Mouse (Mus musculus): ENCODE measurements around the gene Zfp970. TPM values are rescaled to one million over a fixed set of nuclear protein-coding genes. Genes with fewer than 3 reads are reported as not detected.
"Not testable (repeated sequence)": the region's sequence is repeated elsewhere in the genome, so short reads cannot be mapped to it uniquely, and the experiment has no call there.

Zfp970 gene
- polyA plus RNA-seq (2016; fragmentation: Nextera tagmentation; extraction: Ambion mirVana) = 10.1 and 10.8 TPM in 2 replicates

DNA sequence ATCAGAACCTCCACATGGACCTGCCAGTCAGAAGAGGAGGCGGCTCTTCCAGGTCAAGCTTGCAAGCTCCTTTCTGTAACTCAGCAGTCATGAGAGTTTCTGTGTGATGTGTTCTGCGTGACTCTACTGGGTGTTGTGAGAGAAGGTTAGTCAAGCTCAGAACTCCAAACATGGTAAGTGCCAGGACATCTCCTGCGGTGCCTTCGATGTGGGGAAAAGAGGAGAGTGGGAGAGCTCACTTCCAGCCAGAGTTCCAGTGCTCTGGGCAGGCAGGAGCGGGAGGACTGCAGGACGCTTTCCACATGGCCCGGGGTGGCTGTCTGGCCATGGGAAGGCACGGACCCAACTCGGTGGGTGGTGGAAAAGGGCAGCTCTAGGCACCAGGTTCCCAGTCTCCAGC lies at the start of gene Zfp970:
Gene Zfp970, plus strand, starts transcription at position 58 of the 400 bp plus-strand sequence.
- H3K9me3 ChIP-seq (replicated peaks); H3K4me1 ChIP-seq; H3K36me3 ChIP-seq; H3K27me3 ChIP-seq (ENCODE audit: low read depth, poor library complexity, severe bottlenecking); H3K27ac ChIP-seq (replicated peaks): not testable (repeated sequence)
- 5% methylated on average over 8 of the region's 9 CpGs for WGBS
- peak; percentile 11 for DNase-seq (ENCODE audit: low spot score)
- peak within 1 kb of the TSS; percentile 52 for H3K4me3 ChIP-seq

DNA sequence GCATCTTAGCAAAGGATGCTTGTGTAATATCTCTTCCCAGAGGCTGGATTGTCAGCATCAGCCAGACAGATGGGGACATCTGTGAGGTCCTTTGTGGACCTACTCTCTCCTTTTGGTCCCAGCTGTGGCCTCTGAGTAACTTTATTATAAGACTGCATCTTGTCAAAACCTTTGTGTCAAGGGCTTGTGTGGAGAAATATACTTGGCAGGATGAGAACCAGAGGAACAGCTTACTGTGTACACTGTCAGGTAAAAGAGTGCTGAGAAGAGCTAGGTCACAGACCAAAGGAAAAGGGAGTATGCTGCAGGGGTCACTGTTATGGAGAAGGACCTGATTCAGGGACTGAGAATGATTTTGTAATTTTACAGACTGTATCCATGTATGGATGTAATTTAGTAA lies 3.7 kb downstream of the Zfp970 start:
- H3K4me3 ChIP-seq; H3K36me3 ChIP-seq; H3K27ac ChIP-seq (replicated peaks); H3K4me1 ChIP-seq; H3K9me3 ChIP-seq (replicated peaks); H3K27me3 ChIP-seq (ENCODE audit: low read depth, poor library complexity, severe bottlenecking); DNase-seq (ENCODE audit: low spot score): not testable (repeated sequence)

DNA sequence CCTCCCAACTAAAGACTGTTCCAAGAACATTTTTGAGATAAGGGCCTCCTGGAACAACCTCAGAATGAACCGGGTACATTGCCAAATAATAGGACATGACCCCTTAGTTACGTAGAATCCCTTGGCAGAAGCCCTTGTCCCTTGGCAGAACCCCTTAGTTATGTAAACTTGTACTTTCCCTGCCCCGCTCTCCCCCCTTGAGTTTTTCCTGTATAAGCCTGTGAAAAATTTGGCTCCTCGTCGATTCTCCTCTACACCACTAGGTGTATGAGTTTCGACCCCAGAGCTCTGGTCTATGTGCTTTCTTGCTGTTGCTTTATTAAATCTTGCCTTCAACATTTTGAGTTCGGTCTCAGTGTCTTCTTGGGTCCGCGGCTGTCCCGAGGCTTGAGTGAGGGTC lies 7.7 kb downstream of the Zfp970 start:
- H3K27ac ChIP-seq (replicated peaks); H3K36me3 ChIP-seq; H3K4me3 ChIP-seq; H3K4me1 ChIP-seq; H3K9me3 ChIP-seq (replicated peaks); H3K27me3 ChIP-seq (ENCODE audit: low read depth, poor library complexity, severe bottlenecking); DNase-seq (ENCODE audit: low spot score): not testable (repeated sequence)
- 97% methylated on average over 7 of the region's 10 CpGs for WGBS

DNA sequence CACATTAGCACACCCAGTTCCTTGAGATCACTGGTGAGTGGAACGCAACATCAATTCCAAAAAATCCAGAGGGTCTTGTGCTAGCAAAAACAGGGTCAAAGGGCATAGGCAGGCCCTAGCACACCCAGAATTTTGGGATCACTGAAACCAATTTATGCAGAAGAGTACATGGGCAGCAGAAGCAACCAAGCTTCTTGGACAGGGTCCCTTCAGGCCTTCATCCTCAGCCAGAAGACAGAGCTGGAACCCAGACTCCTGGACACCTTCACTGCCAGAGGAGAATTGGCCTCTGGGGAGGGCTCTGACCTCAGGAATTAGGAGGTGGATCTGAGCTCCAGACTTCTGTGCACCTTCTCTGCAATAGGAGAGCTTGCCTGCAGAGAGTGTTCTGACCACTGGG lies 17.4 kb downstream of the Zfp970 start:
- not testable (repeated sequence) for H3K4me3 ChIP-seq; H3K9me3 ChIP-seq (replicated peaks); H3K36me3 ChIP-seq; H3K4me1 ChIP-seq; DNase-seq (ENCODE audit: low spot score); H3K27me3 ChIP-seq (ENCODE audit: low read depth, poor library complexity, severe bottlenecking); H3K27ac ChIP-seq (replicated peaks)
- WGBS = 100% methylated on average over 1 of the region's 1 CpGs

DNA sequence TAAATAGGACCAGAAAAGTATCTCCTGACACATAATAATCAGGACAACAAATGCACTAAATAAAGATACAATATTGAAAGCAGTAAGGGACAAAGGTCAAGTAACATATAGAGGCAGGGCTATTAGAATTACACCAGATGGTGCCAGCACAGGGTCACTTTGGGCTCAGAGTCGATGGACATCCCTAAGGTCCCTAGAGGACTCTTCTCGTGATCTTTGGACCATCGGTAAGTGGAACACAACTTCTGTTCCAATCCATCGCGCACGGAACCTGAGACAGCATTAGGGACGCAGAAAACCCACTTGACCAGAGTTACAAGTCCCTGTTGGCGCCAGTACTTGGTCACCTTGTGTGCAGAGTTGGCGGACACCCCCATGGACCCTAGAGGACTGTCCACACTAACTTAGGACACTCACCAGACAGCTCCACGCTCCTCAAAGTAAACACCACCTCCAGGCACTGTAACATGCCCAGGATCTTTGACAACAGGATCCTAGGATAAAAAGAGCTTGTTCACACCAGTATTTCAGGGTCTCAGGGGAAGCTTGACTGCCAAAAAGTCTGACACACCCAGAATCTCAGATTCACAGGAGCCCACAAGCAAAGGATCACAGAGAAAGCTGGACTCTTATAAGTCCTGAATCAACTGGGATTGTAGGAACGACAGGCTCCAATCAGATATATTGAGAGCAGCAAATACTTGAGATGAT lies 18.9 kb downstream of the Zfp970 start:
- not testable (repeated sequence) for DNase-seq (ENCODE audit: low spot score); H3K9me3 ChIP-seq (replicated peaks)
- WGBS = 88% methylated on average over 11 of the region's 11 CpGs

DNA sequence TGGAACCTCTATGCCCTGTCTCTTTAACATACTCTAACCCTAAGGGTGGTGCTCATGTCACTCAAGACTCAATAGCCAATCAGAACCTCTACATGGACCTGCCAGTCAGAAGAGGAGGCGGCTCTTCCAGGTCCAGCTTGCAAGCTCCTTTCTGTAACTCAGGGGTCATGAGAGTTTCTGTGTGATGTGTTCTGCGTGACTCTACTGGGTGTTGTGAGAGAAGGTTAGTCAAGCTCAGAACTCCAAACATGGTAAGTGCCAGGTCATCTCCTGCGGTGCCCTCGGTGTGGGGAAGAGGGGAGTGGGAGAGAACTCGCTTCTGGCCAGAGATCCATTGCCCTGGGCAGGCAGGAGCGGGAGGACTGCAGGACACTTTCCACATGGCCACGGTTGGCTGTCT lies 33.5 kb downstream of the Zfp970 start, which contains the start of gene Gm14403:
Gene Gm14403, plus strand, starts transcription at position 149 of the 400 bp plus-strand sequence.
- H3K27ac ChIP-seq (replicated peaks) = not testable (repeated sequence)
- 27% methylated on average over 7 of the region's 7 CpGs for WGBS

More for the DNA sequence above, 18.9 kb downstream of the Zfp970 start:
- not testable (repeated sequence) for H3K4me3 ChIP-seq; H3K36me3 ChIP-seq; H3K27me3 ChIP-seq (ENCODE audit: low read depth, poor library complexity, severe bottlenecking); H3K4me1 ChIP-seq; H3K27ac ChIP-seq (replicated peaks)

DNA sequence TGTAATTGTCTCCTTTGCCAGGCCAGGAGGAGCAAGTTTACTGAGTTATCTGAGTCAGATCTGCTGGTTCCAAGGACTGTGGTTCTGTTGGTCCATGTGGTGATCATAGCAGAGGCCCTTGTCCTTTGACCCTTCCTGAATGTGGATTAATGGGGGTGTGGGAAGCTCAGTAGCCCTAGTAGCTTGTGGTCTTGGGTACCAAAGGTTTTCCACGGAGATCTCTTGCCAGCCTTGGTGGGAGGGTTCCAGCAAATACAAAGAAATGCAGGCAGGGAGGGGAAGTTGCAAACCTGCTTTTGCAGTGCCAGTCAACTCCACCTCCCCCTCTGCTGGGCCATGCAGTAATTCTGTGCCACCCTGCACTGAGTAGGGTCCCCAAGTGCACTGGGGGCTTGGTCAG lies 34.6 kb downstream of the Zfp970 start:
- not testable (repeated sequence) for H3K36me3 ChIP-seq; H3K9me3 ChIP-seq (replicated peaks); H3K4me1 ChIP-seq; DNase-seq (ENCODE audit: low spot score); H3K4me3 ChIP-seq; H3K27me3 ChIP-seq (ENCODE audit: low read depth, poor library complexity, severe bottlenecking); H3K27ac ChIP-seq (replicated peaks)
- 55% methylated on average over 1 of the region's 1 CpGs for WGBS

More for the DNA sequence above, 33.5 kb downstream of the Zfp970 start, which contains the start of gene Gm14403:
- H3K4me3 ChIP-seq = peak within 1 kb of the TSS; percentile 48
- not testable (repeated sequence) for H3K36me3 ChIP-seq; H3K9me3 ChIP-seq (replicated peaks); H3K27me3 ChIP-seq (ENCODE audit: low read depth, poor library complexity, severe bottlenecking); H3K4me1 ChIP-seq
- DNase-seq (ENCODE audit: low spot score) = peak; percentile 10

DNA sequence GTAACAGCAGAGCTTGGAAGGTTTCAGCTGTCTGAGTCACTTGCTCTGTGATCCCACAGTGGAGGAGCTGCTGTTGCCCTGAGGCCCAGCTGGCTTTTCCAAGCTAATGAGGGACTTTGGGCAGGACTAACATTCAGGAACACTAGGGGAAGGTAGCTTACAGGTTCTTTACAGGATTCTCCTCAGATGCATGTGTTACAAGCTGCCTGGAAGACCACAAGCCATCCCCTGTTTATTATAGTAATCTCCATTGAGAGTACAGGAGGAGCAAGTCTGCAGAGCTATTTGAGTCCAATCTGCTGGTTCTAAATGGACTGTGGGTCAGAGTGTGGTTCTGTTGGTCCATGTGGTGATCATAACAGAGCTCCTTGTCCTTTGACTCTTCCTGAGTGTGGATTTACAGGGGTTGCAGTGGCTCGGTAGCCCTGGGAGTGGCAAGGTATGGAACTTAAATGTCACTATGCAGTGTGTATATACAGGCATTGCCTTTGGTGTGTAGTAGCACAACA lies 40.7 kb downstream of the Zfp970 start:
- H3K36me3 ChIP-seq; H3K9me3 ChIP-seq (replicated peaks); H3K4me3 ChIP-seq; DNase-seq (ENCODE audit: low spot score); H3K4me1 ChIP-seq; H3K27ac ChIP-seq (replicated peaks); H3K27me3 ChIP-seq (ENCODE audit: low read depth, poor library complexity, severe bottlenecking): not testable (repeated sequence)
- 84% methylated on average over 1 of the region's 1 CpGs for WGBS

DNA sequence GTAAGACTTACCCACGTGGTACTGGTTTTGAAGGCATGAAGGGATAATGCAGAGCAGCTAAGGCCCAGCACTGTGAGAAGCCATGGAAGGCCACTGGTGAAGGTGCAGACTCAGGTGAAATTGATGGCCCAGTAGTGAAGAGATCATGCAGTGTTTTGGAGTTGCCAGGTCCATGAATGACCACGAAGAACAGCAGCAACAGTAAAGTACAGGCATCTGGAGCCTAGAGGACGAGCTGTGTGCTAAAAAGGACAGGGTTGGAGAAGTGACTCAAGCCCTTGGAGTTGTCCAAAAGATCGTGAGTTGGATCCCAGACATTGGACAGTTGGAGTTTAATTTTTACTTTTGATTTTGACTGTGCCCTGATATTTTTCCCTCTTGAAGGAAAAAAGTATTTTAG lies 46.8 kb downstream of the Zfp970 start:
- not testable (repeated sequence) for DNase-seq (ENCODE audit: low spot score); H3K4me3 ChIP-seq; H3K36me3 ChIP-seq; H3K27ac ChIP-seq (replicated peaks); H3K27me3 ChIP-seq (ENCODE audit: low read depth, poor library complexity, severe bottlenecking); H3K4me1 ChIP-seq
- peaks cover 14% of the 10 kb centered on the region; the same call in 1 of the 2 replicates for H3K9me3 ChIP-seq (replicated peaks)
- WGBS = 67% methylated on average over 4 of the region's 4 CpGs

DNA sequence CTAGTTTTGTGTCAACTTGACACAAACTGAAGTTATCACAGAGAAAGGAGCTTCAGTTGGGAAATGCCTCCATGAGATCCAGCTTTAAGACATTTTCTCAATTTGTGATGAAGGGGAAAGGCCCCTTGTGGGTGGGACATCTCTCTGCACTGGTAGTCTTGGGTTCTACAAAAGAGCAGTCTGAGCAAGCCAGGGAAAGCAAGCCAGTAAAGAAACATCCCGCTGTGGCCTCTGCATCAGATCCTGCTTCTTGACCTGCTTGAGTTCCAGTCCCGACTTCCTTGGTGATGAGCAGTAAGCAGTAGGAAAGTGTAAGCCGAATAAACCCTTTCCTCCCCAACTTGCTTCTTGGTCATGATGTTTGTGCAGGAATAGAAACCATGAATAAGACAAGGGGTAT lies 47.4 kb downstream of the Zfp970 start:
- not testable (repeated sequence) for H3K4me1 ChIP-seq; DNase-seq (ENCODE audit: low spot score); H3K27ac ChIP-seq (replicated peaks); H3K36me3 ChIP-seq; H3K4me3 ChIP-seq; H3K27me3 ChIP-seq (ENCODE audit: low read depth, poor library complexity, severe bottlenecking)
- peaks cover 14% of the 10 kb centered on the region; the same call in 1 of the 2 replicates for H3K9me3 ChIP-seq (replicated peaks)
- WGBS = 92% methylated on average over 3 of the region's 3 CpGs

DNA sequence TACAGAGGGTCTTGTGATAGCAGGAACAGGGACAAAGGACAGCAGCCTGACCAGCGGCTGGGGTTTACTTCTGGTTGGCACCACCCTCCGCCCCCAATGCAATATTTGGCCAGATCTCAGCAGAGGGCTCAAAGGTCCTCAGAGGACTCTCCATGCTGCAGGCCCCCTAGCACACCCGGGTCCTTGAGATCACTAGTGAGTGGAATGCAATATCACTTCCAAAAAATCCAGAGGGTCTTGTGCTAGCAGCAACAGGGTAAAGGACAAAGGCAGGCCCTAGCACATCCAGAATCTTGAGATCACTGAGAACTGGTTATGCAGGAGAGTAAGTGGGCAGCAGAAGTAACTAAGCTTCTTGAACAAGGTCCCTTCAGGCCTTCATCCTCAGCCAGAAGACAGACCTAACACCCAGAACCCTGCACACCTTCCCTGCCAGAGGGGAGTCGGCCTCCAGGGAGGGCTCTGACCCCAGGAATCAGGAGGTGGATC lies 49.5 kb downstream of the Zfp970 start:
- WGBS = 88% methylated on average over 4 of the region's 4 CpGs
- DNase-seq (ENCODE audit: low spot score); H3K4me1 ChIP-seq; H3K4me3 ChIP-seq; H3K27ac ChIP-seq (replicated peaks); H3K27me3 ChIP-seq (ENCODE audit: low read depth, poor library complexity, severe bottlenecking); H3K36me3 ChIP-seq: not testable (repeated sequence)
- H3K9me3 ChIP-seq (replicated peaks) = peaks cover 28% of the 10 kb centered on the region; the same call in 1 of the 2 replicates

DNA sequence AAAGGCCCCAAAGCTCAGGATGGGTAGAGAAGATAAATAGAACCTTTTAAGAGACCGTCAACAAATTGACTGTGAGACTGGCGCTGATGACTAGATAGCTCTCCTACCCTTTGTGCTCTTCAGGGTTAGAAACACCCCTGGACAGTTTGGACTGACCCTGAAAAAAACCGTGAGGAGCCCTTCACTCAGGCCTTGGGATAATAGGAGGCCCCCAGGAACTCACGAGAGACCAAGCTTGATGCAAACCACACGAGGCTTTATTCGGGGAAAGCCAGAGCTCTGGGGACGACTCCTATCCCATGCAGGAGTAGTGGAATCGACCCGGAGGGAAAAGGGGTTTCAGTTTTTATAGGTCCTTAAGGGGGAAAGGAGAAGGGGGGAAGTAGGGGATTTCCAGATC lies 53.2 kb downstream of the Zfp970 start:
- not testable (repeated sequence) for H3K4me3 ChIP-seq; DNase-seq (ENCODE audit: low spot score); H3K4me1 ChIP-seq; H3K36me3 ChIP-seq; H3K27ac ChIP-seq (replicated peaks); H3K27me3 ChIP-seq (ENCODE audit: low read depth, poor library complexity, severe bottlenecking)
- H3K9me3 ChIP-seq (replicated peaks) = peaks cover 34% of the 10 kb centered on the region
- WGBS = 86% methylated on average over 9 of the region's 9 CpGs

DNA sequence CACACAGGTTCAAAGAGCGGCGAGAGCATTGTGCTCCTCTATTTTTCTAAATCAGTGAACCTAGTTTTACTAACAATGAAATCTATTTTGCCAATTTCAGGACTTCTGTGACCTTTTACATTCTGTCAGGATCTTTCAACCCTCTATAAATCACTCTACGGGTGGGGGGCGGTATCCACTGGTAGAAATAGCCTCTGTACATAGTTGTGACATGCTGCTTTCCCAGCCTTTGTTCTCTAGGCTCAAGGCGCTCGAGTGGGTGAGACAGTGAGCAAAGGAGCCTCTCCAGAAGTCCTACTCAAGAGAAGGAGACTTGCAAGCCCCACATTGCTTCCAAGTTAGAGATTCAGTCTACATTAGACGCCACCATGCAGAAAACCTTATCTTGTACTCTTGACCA lies 53.8 kb downstream of the Zfp970 start:
- H3K27ac ChIP-seq (replicated peaks); DNase-seq (ENCODE audit: low spot score); H3K4me3 ChIP-seq; H3K36me3 ChIP-seq; H3K27me3 ChIP-seq (ENCODE audit: low read depth, poor library complexity, severe bottlenecking); H3K4me1 ChIP-seq: not testable (repeated sequence)
- H3K9me3 ChIP-seq (replicated peaks) = peaks cover 38% of the 10 kb centered on the region
- WGBS = 87% methylated on average over 7 of the region's 7 CpGs
